Comparison of ENCODE assay signal across 8 mouse cellular contexts in genomic region chr12:111406622-111407021, GRCm38 (mm10). TPM values are rescaled to one million over a fixed set of nuclear protein-coding genes. Genes with fewer than 3 reads are reported as not detected.
DNase-seq lines count a peak whose midpoint lies in the region; ATAC-seq and TF ChIP-seq lines count a peak whose summit lies in the region.

Gene Lbhd2, plus strand, starts transcription at chr12:111406809.

- H3K36me3 ChIP-seq in kidney, adult 2 months (ENCODE audit: control insufficient read depth, insufficient read depth, low read length) = no peaks in the 10 kb centered on the region
- H3K36me3 ChIP-seq in embryonic facial prominence, embryonic 12.5 days = no peaks in the 10 kb centered on the region
- no peaks in the 10 kb centered on the region for H3K36me3 ChIP-seq in hindbrain, embryonic 13.5 days
- H3K36me3 ChIP-seq in midbrain, embryonic 13.5 days = no peaks in the 10 kb centered on the region

- no peak within 1 kb of the TSS for H3K4me3 ChIP-seq in kidney, adult 2 months (ENCODE audit: insufficient read depth, low read depth, low read length)
- peak within 1 kb of the TSS; percentile 25; the same call in 1 of the 2 replicates for H3K4me3 ChIP-seq in embryonic facial prominence, embryonic 12.5 days
- peak within 1 kb of the TSS; percentile 26 for H3K4me3 ChIP-seq in hindbrain, embryonic 13.5 days
- H3K4me3 ChIP-seq in midbrain, embryonic 13.5 days (replicated peaks) = no peak within 1 kb of the TSS

- no peak for TF ChIP-seq POLR2A in kidney, adult 2 months (IDR thresholded peaks at IDR 0.05; ENCODE audit: low read depth, low read length)

- TF ChIP-seq CTCF in kidney, adult 2 months (conservative IDR thresholded peaks at IDR 0.05; ENCODE audit: insufficient read depth, insufficient read length, low read depth, low read length) = no peak

- WGBS in kidney, adult 2 months = 15% methylated on average over 24 of the region's 24 CpGs
- 4% methylated on average over 24 of the region's 24 CpGs for WGBS in embryonic facial prominence, embryonic 12.5 days
- whole genome bisulfite sequencing in hindbrain, embryonic 13.5 days = 3% methylated on average over 24 of the region's 24 CpGs
- 4% methylated on average over 24 of the region's 24 CpGs for WGBS in midbrain, embryonic 13.5 days

- no peaks in the 10 kb centered on the region for H3K9me3 ChIP-seq in embryonic facial prominence, embryonic 12.5 days
- no peaks in the 10 kb centered on the region for H3K9me3 ChIP-seq in hindbrain, embryonic 13.5 days
- H3K9me3 ChIP-seq in midbrain, embryonic 13.5 days = no peaks in the 10 kb centered on the region

- H3K27ac ChIP-seq in kidney, adult 2 months (ENCODE audit: insufficient read depth, low read depth, low read length) = no peak within 1 kb of the TSS
- no peak within 1 kb of the TSS for H3K27ac ChIP-seq in embryonic facial prominence, embryonic 12.5 days
- H3K27ac ChIP-seq in hindbrain, embryonic 13.5 days = no peak within 1 kb of the TSS
- H3K27ac ChIP-seq in midbrain, embryonic 13.5 days = no peak within 1 kb of the TSS

- DNase-seq in kidney, postnatal 4 days = peak; percentile 57 to 71
- DNase-seq in kidney, adult 2 months = no peak
- DNase-seq in embryo, embryonic 11 days = no peak
- no peak for DNase-seq in adrenal gland, adult 18-20 months (ENCODE audit: low spot score in 2 of 2)
- DNase-seq in spleen, adult 18-20 months = no peak

- H3K4me1 ChIP-seq in kidney, adult 2 months (ENCODE audit: control insufficient read depth, insufficient read depth, low read length) = no peaks in the 10 kb centered on the region
- 0 out of 2 replicates have a peak, but pooled peaks cover 4% of the 10 kb centered on the region for H3K4me1 ChIP-seq in embryonic facial prominence, embryonic 12.5 days
- peaks cover 23% of the 10 kb centered on the region for H3K4me1 ChIP-seq in hindbrain, embryonic 13.5 days (replicated peaks)
- H3K4me1 ChIP-seq in midbrain, embryonic 13.5 days (replicated peaks) = peaks cover 19% of the 10 kb centered on the region

- no peaks in the 10 kb centered on the region for H3K27me3 ChIP-seq in kidney, adult 2 months (replicated peaks; ENCODE audit: control insufficient read depth, insufficient read depth, low read length)
- H3K27me3 ChIP-seq in embryonic facial prominence, embryonic 12.5 days = peaks cover 42% of the 10 kb centered on the region
- peaks cover 58% of the 10 kb centered on the region for H3K27me3 ChIP-seq in hindbrain, embryonic 13.5 days
- peaks cover 49% of the 10 kb centered on the region for H3K27me3 ChIP-seq in midbrain, embryonic 13.5 days

- H3K9ac ChIP-seq in embryonic facial prominence, embryonic 12.5 days = no peak within 1 kb of the TSS
- H3K9ac ChIP-seq in hindbrain, embryonic 13.5 days = peak within 1 kb of the TSS; percentile 43; the same call in 1 of the 2 replicates
- H3K9ac ChIP-seq in midbrain, embryonic 13.5 days (replicated peaks) = peak within 1 kb of the TSS; percentile 16; the same call in 1 of the 2 replicates

- H3K4me2 ChIP-seq in embryonic facial prominence, embryonic 12.5 days (replicated peaks) = peak within 1 kb of the TSS; percentile 37
- peak within 1 kb of the TSS; percentile 44 for H3K4me2 ChIP-seq in hindbrain, embryonic 13.5 days
- peak within 1 kb of the TSS; percentile 29 for H3K4me2 ChIP-seq in midbrain, embryonic 13.5 days (replicated peaks)

- no peak for ATAC-seq in embryonic facial prominence, embryonic 12.5 days (ENCODE audit: insufficient number of reproducible peaks, insufficient read depth, low FRiP score, low TSS enrichment)
- no peak for ATAC-seq in hindbrain, embryonic 13.5 days (ENCODE audit: low FRiP score)
- ATAC-seq in midbrain, embryonic 13.5 days = no peak

RNA-seq across cellular contexts. Expression of gene Lbhd2, which starts in this region (rescaled TPM):
- polyA plus RNA-seq in kidney, adult 2 months (2012; rRNA removed) = 0.13 and 0.15 TPM in 2 replicates
- polyA plus RNA-seq in embryonic facial prominence, embryonic 12.5 days (2016; fragmentation: Nextera tagmentation; extraction: Ambion mirVana) = 0.60 and 1.2 TPM in 2 replicates
- 0.26 and 0.52 TPM in 2 replicates for polyA plus RNA-seq in hindbrain, embryonic 13.5 days (2015; fragmentation: Nextera tagmentation; extraction: Ambion mirVana)
- polyA plus RNA-seq in midbrain, embryonic 13.5 days (2015; fragmentation: Nextera tagmentation; extraction: Ambion mirVana) = 0.32 TPM in 1 of 2 replicates, not detected in the other
- not detected for total RNA-seq in adrenal gland, adult 18-20 months (2021)

Comparison
In these comparisons a context has a peak if more than half of its experiments do, and no peak if none do; other contexts are left out.
1. DNase-seq: peak in kidney, postnatal 4 days (2 of 2); none in kidney, adult 2 months (single experiment), embryo, embryonic 11 days (single experiment), adrenal gland, adult 18-20 months (0 of 2) and spleen, adult 18-20 months (0 of 2).
2. H3K4me3 ChIP-seq: peak in embryonic facial prominence, embryonic 12.5 days (single experiment) and hindbrain, embryonic 13.5 days (single experiment); none in kidney, adult 2 months (single experiment) and midbrain, embryonic 13.5 days (single experiment).
3. Peak in every context shown above with its lines, with median percentiles within 50 percentile points of each other: H3K4me2 ChIP-seq.